Mouse (Mus musculus): ENCODE results near the gene Rpl6.
"Not testable (repeated sequence)": the region's sequence is repeated elsewhere in the genome, so short reads cannot be mapped to it uniquely, and the experiment has no call there.

Gene Rpl6

GRCm38 (mm10) chr5:121196764-121197163 lies 7.5 kb upstream of the Rpl6 start:
- in situ Hi-C loops (cut with MboI), result no loop called here

GRCm38 (mm10) chr5:121197337-121197736 lies 6.9 kb upstream of the Rpl6 start:
- in situ Hi-C loops (cut with MboI), result no loop called here

- in situ Hi-C loops (cut with MboI), result no loop called here
Measured at GRCm38 (mm10) chr5:121198376-121198775, 5.9 kb upstream of the Rpl6 start.

- in situ Hi-C loops (cut with MboI), result loop anchor here (10.0 kb wide), 1 partner anchor 173 kb away; no protein-coding TSS in a partner anchor
Measured at GRCm38 (mm10) chr5:121201739-121202138, 2.5 kb upstream of the Rpl6 start.

GRCm38 (mm10) chr5:121202467-121202866 lies 1.8 kb upstream of the Rpl6 start:
- in situ Hi-C loops (cut with MboI), result loop anchor here (10.0 kb wide), 1 partner anchor 172 kb away; no protein-coding TSS in a partner anchor

- in situ Hi-C loops (cut with MboI), result loop anchor here (10.0 kb wide), 1 partner anchor 169 kb away; no protein-coding TSS in a partner anchor
Measured at GRCm38 (mm10) chr5:121205537-121206130, 1.4 kb downstream of the Rpl6 start.

GRCm38 (mm10) chr5:121206540-121206939 lies 2.3 kb downstream of the Rpl6 start:
- in situ Hi-C loops (cut with MboI), result loop anchor here (10.0 kb wide), 1 partner anchor 168 kb away; no protein-coding TSS in a partner anchor

GRCm38 (mm10) chr5:121206984-121207383 lies 2.7 kb downstream of the Rpl6 start:
- in situ Hi-C loops (cut with MboI), result loop anchor here (10.0 kb wide), 1 partner anchor 168 kb away; no protein-coding TSS in a partner anchor

GRCm38 (mm10) chr5:121209755-121210600 lies 5.7 kb downstream of the Rpl6 start:
- in situ Hi-C loops (cut with MboI), result loop anchor here (10.0 kb wide), 1 partner anchor 165 kb away; no protein-coding TSS in a partner anchor

GRCm38 (mm10) chr5:121210601-121210924 lies 6.3 kb downstream of the Rpl6 start:
- in situ Hi-C loops (cut with MboI), result no loop called here

GRCm38 (mm10) chr5:121212108-121212507 lies 7.8 kb downstream of the Rpl6 start:
- in situ Hi-C loops (cut with MboI), result no loop called here

GRCm38 (mm10) chr5:121214707-121215106 lies 10.4 kb downstream of the Rpl6 start:
- in situ Hi-C loops (cut with MboI), result no loop called here

GRCm38 (mm10) chr5:121215380-121216125 lies 11.3 kb downstream of the Rpl6 start:
- in situ Hi-C loops (cut with MboI), result no loop called here

- in situ Hi-C loops (cut with MboI), result no loop called here
Measured at GRCm38 (mm10) chr5:121216126-121216446, 11.8 kb downstream of the Rpl6 start.

- in situ Hi-C loops (cut with MboI), result not testable (repeated sequence)
Measured at GRCm38 (mm10) chr5:121216584-121217312, 12.5 kb downstream of the Rpl6 start.

- in situ Hi-C loops (cut with MboI), result no loop called here
Measured at GRCm38 (mm10) chr5:121217313-121217634, 13.0 kb downstream of the Rpl6 start.

GRCm38 (mm10) chr5:121219190-121219589 lies 14.9 kb downstream of the Rpl6 start:
- in situ Hi-C loops (cut with MboI), result no loop called here

- in situ Hi-C loops (cut with MboI), result no loop called here
Measured at GRCm38 (mm10) chr5:121219980-121220731, 15.9 kb downstream of the Rpl6 start, which contains the start of gene Hectd4. Gene Hectd4, plus strand, starts transcription at chr5:121220219.

- in situ Hi-C loops (cut with MboI), result no loop called here
Measured at GRCm38 (mm10) chr5:121220732-121221301, 16.5 kb downstream of the Rpl6 start.

GRCm38 (mm10) chr5:121221328-121221850 lies 17.1 kb downstream of the Rpl6 start:
- in situ Hi-C loops (cut with MboI), result no loop called here

All from mature B cell (primary cell).